Mouse (Mus musculus): ENCODE data around the gene Nt5c2.

The Nt5c2 gene

GRCm38 (mm10) chr19:46887811-46888527, 127.0 kb downstream of the Nt5c2 start:
- peak; percentile 98 for DNase-seq (ENCODE audit: low read depth)

GRCm38 (mm10) chr19:46886826-46887225, 128.1 kb downstream of the Nt5c2 start:
- DNase-seq (ENCODE audit: low read depth), result no peak

- no peak for DNase-seq (ENCODE audit: low read depth)
These were observed 129.6 kb downstream of the Nt5c2 start for GRCm38 (mm10) chr19:46885365-46885764.

- DNase-seq (ENCODE audit: low read depth), result no peak
These were observed 135.1 kb downstream of the Nt5c2 start for GRCm38 (mm10) chr19:46879876-46880275.

GRCm38 (mm10) chr19:46878346-46878745, 136.6 kb downstream of the Nt5c2 start:
- peak; percentile 48 for DNase-seq (ENCODE audit: low read depth)

GRCm38 (mm10) chr19:46877886-46878285, 137.1 kb downstream of the Nt5c2 start:
- DNase-seq (ENCODE audit: low read depth), result no peak

- peak; percentile 84 for DNase-seq (ENCODE audit: low read depth)
These were observed 139.2 kb downstream of the Nt5c2 start for GRCm38 (mm10) chr19:46875790-46876189.

- no peak for DNase-seq (ENCODE audit: low read depth)
These were observed 141.0 kb downstream of the Nt5c2 start for GRCm38 (mm10) chr19:46873924-46874323.

GRCm38 (mm10) chr19:46871651-46872050, 143.3 kb downstream of the Nt5c2 start:
- DNase-seq (ENCODE audit: low read depth), result no peak

- DNase-seq (ENCODE audit: low read depth), result peak; percentile 73
These were observed 143.9 kb downstream of the Nt5c2 start for GRCm38 (mm10) chr19:46871096-46871495.

GRCm38 (mm10) chr19:46869526-46869925, 145.4 kb downstream of the Nt5c2 start:
- DNase-seq (ENCODE audit: low read depth), result peak; percentile 93

- no peak for DNase-seq (ENCODE audit: low read depth)
These were observed 145.9 kb downstream of the Nt5c2 start for GRCm38 (mm10) chr19:46869049-46869448.

GRCm38 (mm10) chr19:46865381-46865780, 149.6 kb downstream of the Nt5c2 start:
- peak; percentile 53 for DNase-seq (ENCODE audit: low read depth)

GRCm38 (mm10) chr19:46864731-46865331, 150.1 kb downstream of the Nt5c2 start:
- DNase-seq (ENCODE audit: low read depth), result peak; percentile 89

- peak; percentile 81 for DNase-seq (ENCODE audit: low read depth)
These were observed 150.9 kb downstream of the Nt5c2 start for GRCm38 (mm10) chr19:46864079-46864478.

- DNase-seq (ENCODE audit: low read depth), result peak; percentile 99
These were observed 151.6 kb downstream of the Nt5c2 start for GRCm38 (mm10) chr19:46863236-46863927.

- DNase-seq (ENCODE audit: low read depth), result peak; percentile 51
These were observed 152.4 kb downstream of the Nt5c2 start for GRCm38 (mm10) chr19:46862556-46862955.

GRCm38 (mm10) chr19:46858200-46858599, 156.8 kb downstream of the Nt5c2 start:
- DNase-seq (ENCODE audit: low read depth), result peak; percentile 34

- DNase-seq (ENCODE audit: low read depth), result peak; percentile 70
These were observed 157.5 kb downstream of the Nt5c2 start for GRCm38 (mm10) chr19:46857277-46857989.

- no peak for DNase-seq (ENCODE audit: low read depth)
These were observed 158.2 kb downstream of the Nt5c2 start for GRCm38 (mm10) chr19:46856780-46857179.

GRCm38 (mm10) chr19:46856232-46856631, 158.7 kb downstream of the Nt5c2 start:
- DNase-seq (ENCODE audit: low read depth), result no peak

GRCm38 (mm10) chr19:46849443-46849997, 165.4 kb downstream of the Nt5c2 start:
- no peak for DNase-seq (ENCODE audit: low read depth)

All from 416B (cell line).